Comparison of ENCODE assay signal across 10 mouse cellular contexts in the genomic region with DNA sequence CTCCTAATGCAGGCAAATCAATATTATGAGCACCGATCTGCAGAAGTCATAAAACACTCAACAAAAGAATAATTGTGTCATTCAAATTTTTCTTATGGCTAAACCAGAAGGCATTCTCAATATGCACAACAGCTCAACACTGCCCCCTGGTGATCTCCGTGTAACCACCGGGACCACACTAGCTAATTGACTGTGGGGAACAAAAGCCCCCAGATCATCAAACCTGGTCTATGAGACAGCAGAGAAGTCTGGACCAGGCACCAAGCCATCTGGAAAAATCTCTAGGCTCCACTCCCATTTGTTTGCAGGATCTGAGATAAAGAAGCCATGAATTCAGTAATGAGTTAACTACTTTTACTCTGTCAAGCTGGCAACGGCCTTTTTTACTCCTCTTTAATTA. TPM values are rescaled to one million over a fixed set of nuclear protein-coding genes. Genes with fewer than 3 reads are reported as not detected.
DNase-seq lines count a peak whose midpoint lies in the region; ATAC-seq and TF ChIP-seq lines count a peak whose summit lies in the region.
"Had no signal": no experiment of that assay in that cellular context is flagged by ENCODE, and none has a peak within 500 bp of the region (broad histone marks: within the 10 kb centered on the region; RNA-seq: fewer than 3 reads in every experiment).

No protein-coding gene starts in this region.

- no peak for ATAC-seq in frontal cortex, adult (ENCODE audit: low TSS enrichment)
- ATAC-seq in common myeloid progenitor, adult 5-6 weeks (replicated peaks; ENCODE audit: low read depth, poor library complexity, severe bottlenecking), result peak; percentile 74; the same call in 1 of the 2 replicates
- ATAC-seq in hindbrain, postnatal 0 days, result 0 out of 2 replicates have a peak, but pooled peaks have one; percentile 47

- TF ChIP-seq POLR2A in spleen, adult 2 months (IDR thresholded peaks at IDR 0.05; ENCODE audit: low read depth, low read length), result no peak

- no peak overlapping the region for H3K4me3 ChIP-seq in spleen, adult 2 months (ENCODE audit: extremely low read depth, insufficient read depth, insufficient read length)
- no peak overlapping the region for H3K4me3 ChIP-seq in hindbrain, postnatal 0 days (ENCODE audit: low read length)
- H3K4me3 ChIP-seq: limb, embryonic 12.5 days; stomach, embryonic 15.5 days had no signal

- DNase-seq in frontal cortex, postnatal 14 days (ENCODE audit: low spot score in 2 of 2), result peak; percentile 33 to 51
- peak in 1 of 2 experiments; percentile 36 for DNase-seq in spleen, adult 2 months (ENCODE audit: low read depth in 1 of 2, low spot score in 2 of 2)
- DNase-seq in spleen, adult 12 weeks (ENCODE audit: low spot score), result no peak
- DNase-seq in hindbrain, postnatal 0 days (ENCODE audit: low spot score), result peak; percentile 73
- peak; percentile 89 for DNase-seq in lung, postnatal 14 days
- DNase-seq in urinary bladder, postnatal 10 days (ENCODE audit: low spot score), result peak; percentile 30

- no peaks in the 10 kb centered on the region for H3K9me3 ChIP-seq in hindbrain, postnatal 0 days (ENCODE audit: low read length)
- H3K9me3 ChIP-seq: limb, embryonic 12.5 days; stomach, embryonic 15.5 days had no signal

- TF ChIP-seq CTCF in spleen, adult 2 months (IDR thresholded peaks at IDR 0.05; ENCODE audit: extremely low read depth, insufficient read depth, insufficient read length, insufficient replicate concordance), result peak; percentile 26; the same call in 1 of the 2 replicates
- TF ChIP-seq CTCF in hindbrain, postnatal 0 days (IDR thresholded peaks at IDR 0.05; ENCODE audit: low read depth), result peak; percentile 66

- no peaks in the 10 kb centered on the region for H3K27me3 ChIP-seq in spleen, adult 2 months (ENCODE audit: control insufficient read depth, insufficient read depth, low read length)
- H3K27me3 ChIP-seq in hindbrain, postnatal 0 days (ENCODE audit: insufficient read depth, low read length), result no peaks in the 10 kb centered on the region
- H3K27me3 ChIP-seq: limb, embryonic 12.5 days; stomach, embryonic 15.5 days had no signal

- no peaks in the 10 kb centered on the region for H3K36me3 ChIP-seq in spleen, adult 2 months (ENCODE audit: control insufficient read depth, insufficient read depth, low read length)
- no peaks in the 10 kb centered on the region for H3K36me3 ChIP-seq in hindbrain, postnatal 0 days (ENCODE audit: insufficient read depth, low read length)
- H3K36me3 ChIP-seq: limb, embryonic 12.5 days; stomach, embryonic 15.5 days had no signal

- 63% methylated on average over 4 of the region's 4 CpGs for WGBS in spleen, adult 2 months
- 52% methylated on average over 4 of the region's 4 CpGs for WGBS in hindbrain, postnatal 0 days

- H3K27ac ChIP-seq in spleen, adult 2 months (ENCODE audit: insufficient read depth, low read length), result no peak overlapping the region
- H3K27ac ChIP-seq in hindbrain, postnatal 0 days, result no peak overlapping the region
- H3K27ac ChIP-seq: stomach, embryonic 15.5 days had no signal

- H3K9ac ChIP-seq in hindbrain, postnatal 0 days (replicated peaks; ENCODE audit: low read length), result no peak overlapping the region
- H3K9ac ChIP-seq: limb, embryonic 12.5 days; stomach, embryonic 15.5 days had no signal

- no peak overlapping the region for H3K4me2 ChIP-seq in hindbrain, postnatal 0 days (ENCODE audit: low read depth, low read length)
- H3K4me2 ChIP-seq: limb, embryonic 12.5 days; stomach, embryonic 15.5 days had no signal

- H3K4me1 ChIP-seq in spleen, adult 2 months (ENCODE audit: control insufficient read depth, insufficient read depth, insufficient read length), result no peaks in the 10 kb centered on the region
- 0 out of 2 replicates have a peak, but pooled peaks cover 2% of the 10 kb centered on the region for H3K4me1 ChIP-seq in hindbrain, postnatal 0 days (ENCODE audit: insufficient read depth, low read length)

RNA-seq across cellular contexts. Expression of gene Tgoln1, which starts 50.2 kb away (rescaled TPM):
- 14.9 and 15.8 TPM in 2 replicates for polyA plus RNA-seq in spleen, adult 2 months (2012; rRNA removed)
- 56.4 and 66.7 TPM in 2 replicates for total RNA-seq in common myeloid progenitor, adult 5-6 weeks (2017)
- 28.5 and 29.8 TPM in 2 replicates for total RNA-seq in hindbrain, postnatal 0 days (2014; rRNA removed)
- polyA plus RNA-seq in hindbrain, postnatal 0 days (2015; fragmentation: Nextera tagmentation; extraction: Ambion mirVana), result 36.3 and 36.4 TPM in 2 replicates
